Mouse (Mus musculus) v-Abl transformed pro-B cells (cell line): Measurements from ENCODE around the gene Gm8279.
"Not testable (repeated sequence)": the region's sequence is repeated elsewhere in the genome, so short reads cannot be mapped to it uniquely, and the experiment has no call there.

Experiments used
- in situ Hi-C, 2 experiments: fragments of 400-800 bp; cut with MboI; formaldehyde crosslinking; loops; one replicate each; pipeline ENCODE4 v1.15.1; 2025; ENCODE audit not compliant: unreplicated experiment in 2 of 2

The Gm8279 gene

GRCm38 (mm10) chr14:5131219-5131618 is at the start of gene Gm8279:
TSS of gene Gm8279 (plus strand) at chr14:5131519.
- in situ Hi-C loops, result not testable (repeated sequence)

- in situ Hi-C loops, result not testable (repeated sequence)
Observed at GRCm38 (mm10) chr14:5164235-5164634, 32.9 kb downstream of the Gm8279 start, which contains the start of gene Gm3317. TSS of gene Gm3317 (plus strand) at chr14:5164535.

- in situ Hi-C loops, result not testable (repeated sequence)
Observed at GRCm38 (mm10) chr14:5185493-5185892, 54.2 kb downstream of the Gm8279 start, which contains the start of gene Gm8271. TSS of gene Gm8271 (plus strand) at chr14:5185793.
